Mouse (Mus musculus): ENCODE measurements around the gene 4930522H14Rik. TPM values are rescaled to one million over a fixed set of nuclear protein-coding genes. Genes with fewer than 3 reads are reported as not detected.

Gene 4930522H14Rik
- polyA plus RNA-seq (2015; fragmentation: Nextera tagmentation; extraction: Ambion mirVana), result not detected in 2 replicates

DNA sequence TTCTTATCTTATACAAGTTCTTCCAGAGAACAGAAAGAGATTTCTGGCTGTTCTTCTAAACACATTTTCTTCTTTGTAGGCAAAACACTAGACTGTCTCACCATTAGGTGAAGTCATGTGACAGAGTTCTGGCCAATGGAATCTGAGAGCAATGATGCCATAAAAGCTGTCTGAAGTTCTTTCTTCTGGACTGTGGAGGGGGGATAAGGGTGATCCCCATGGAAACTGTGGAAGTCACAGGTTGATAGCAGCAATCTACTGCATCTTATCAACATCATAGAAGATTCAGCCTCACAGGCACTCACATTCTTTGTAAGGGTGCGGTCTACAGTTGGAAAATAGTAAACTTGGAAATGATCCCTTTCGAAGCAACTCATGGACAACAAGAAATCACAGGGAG is at the start of gene 4930522H14Rik:
Gene 4930522H14Rik (minus strand): TSS at position 187 of the 400 bp plus-strand sequence.
- Histone ChIP-seq H3K27ac (replicated peaks) (no peak within 1 kb of the TSS), H3K9me3 (no peaks in the 10 kb centered on the region), H3K27me3 (no peaks in the 10 kb centered on the region), H3K4me3 (no peak within 1 kb of the TSS), H3K4me1 (replicated peaks) (no peaks in the 10 kb centered on the region), H3K4me2 (peak within 1 kb of the TSS; percentile 24; the same call in 1 of the 2 replicates), H3K36me3 (no peaks in the 10 kb centered on the region), H3K9ac (no peak within 1 kb of the TSS)
- ATAC-seq (ENCODE audit: low FRiP score, low read depth), result no peak
- WGBS, result 100% methylated on average over 2 of the region's 2 CpGs

DNA sequence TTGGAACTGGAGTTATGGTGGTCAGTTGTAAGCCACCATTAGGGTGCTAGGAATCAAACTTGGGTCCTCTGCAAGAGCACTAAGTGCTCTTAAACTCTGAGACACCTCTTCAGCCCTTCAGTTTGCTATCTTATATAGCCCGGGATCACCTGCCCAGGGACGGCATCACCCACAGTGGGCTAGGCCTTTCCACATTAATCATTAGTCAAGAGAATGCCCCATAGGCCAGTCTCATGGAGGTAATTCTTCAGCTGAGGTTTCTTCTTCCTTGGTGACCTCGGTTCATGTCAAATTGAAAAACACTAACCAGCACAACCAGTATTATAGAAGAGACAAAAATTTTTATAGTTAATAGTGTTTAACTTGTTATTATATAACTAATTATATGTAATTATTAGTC is 47.3 kb upstream of the 4930522H14Rik start:
- H3K27ac ChIP-seq (replicated peaks), result no peak overlapping the region
- no peak overlapping the region for H3K4me2 ChIP-seq
- WGBS, result 90% methylated on average over 3 of the region's 3 CpGs
- H3K4me3 ChIP-seq, result no peak overlapping the region
- H3K36me3 ChIP-seq, result no peaks in the 10 kb centered on the region
- no peaks in the 10 kb centered on the region for H3K4me1 ChIP-seq (replicated peaks)
- no peak for ATAC-seq (ENCODE audit: low FRiP score, low read depth)
- no peaks in the 10 kb centered on the region for H3K9me3 ChIP-seq
- no peak overlapping the region for H3K9ac ChIP-seq
- H3K27me3 ChIP-seq, result no peaks in the 10 kb centered on the region

DNA sequence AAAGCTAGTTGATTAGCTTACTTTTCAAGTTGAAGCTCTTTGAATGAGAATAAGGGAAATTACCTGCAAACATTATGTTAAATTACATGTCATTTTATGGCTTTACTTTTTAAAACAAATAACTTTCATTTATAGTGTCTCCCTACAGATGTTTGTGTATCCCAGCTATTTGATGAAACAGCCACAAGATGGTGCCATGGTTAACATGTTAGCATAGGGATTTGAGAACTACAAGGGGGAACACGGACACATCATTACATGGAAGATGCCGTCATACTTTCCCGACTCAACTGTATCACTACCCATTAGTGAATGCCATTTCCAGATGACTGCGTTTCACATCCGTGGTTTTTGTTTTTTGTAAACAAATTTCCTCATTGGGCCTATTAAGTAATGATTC is 45.8 kb upstream of the 4930522H14Rik start:
- WGBS, result 79% methylated on average over 5 of the region's 5 CpGs
- H3K27me3 ChIP-seq, result no peaks in the 10 kb centered on the region
- no peak overlapping the region for H3K27ac ChIP-seq (replicated peaks)
- H3K9ac ChIP-seq, result no peak overlapping the region
- H3K4me2 ChIP-seq, result no peak overlapping the region
- H3K4me3 ChIP-seq, result no peak overlapping the region
- ATAC-seq (ENCODE audit: low FRiP score, low read depth), result no peak
- no peaks in the 10 kb centered on the region for H3K36me3 ChIP-seq
- H3K4me1 ChIP-seq (replicated peaks), result no peaks in the 10 kb centered on the region
- H3K9me3 ChIP-seq, result no peaks in the 10 kb centered on the region

DNA sequence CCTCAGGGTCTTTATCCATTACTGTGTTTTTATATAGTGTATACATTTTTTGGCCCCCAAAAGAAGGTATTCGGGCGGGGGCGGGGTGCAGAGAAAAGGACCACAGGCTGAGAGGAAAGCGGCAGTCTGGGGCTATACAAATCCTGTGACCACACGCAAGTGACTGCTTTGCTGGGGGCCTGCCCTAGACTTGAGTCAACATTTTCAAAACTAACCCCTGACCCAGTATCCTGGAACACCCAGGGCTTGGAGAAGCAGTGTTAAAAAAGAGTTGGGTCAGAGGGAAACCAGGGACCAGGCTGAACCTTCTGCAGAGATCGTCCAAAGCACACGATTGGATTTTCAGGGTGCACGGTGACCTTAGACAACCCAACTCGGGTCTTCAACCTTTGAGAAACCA is 43.7 kb upstream of the 4930522H14Rik start:
- Histone ChIP-seq H3K4me3 (no peak overlapping the region), H3K9ac (no peak overlapping the region), H3K4me1 (replicated peaks) (no peaks in the 10 kb centered on the region), H3K9me3 (no peaks in the 10 kb centered on the region), H3K27me3 (no peaks in the 10 kb centered on the region), H3K4me2 (no peak overlapping the region), H3K36me3 (no peaks in the 10 kb centered on the region), H3K27ac (replicated peaks) (no peak overlapping the region)
- 84% methylated on average over 9 of the region's 9 CpGs for WGBS
- no peak for ATAC-seq (ENCODE audit: low FRiP score, low read depth)

- no peaks in the 10 kb centered on the region for H3K4me1 ChIP-seq (replicated peaks)
- WGBS, result 40% methylated on average over 8 of the region's 8 CpGs
- no peak overlapping the region for H3K4me2 ChIP-seq
- ATAC-seq (ENCODE audit: low FRiP score, low read depth), result no peak
- no peak overlapping the region for H3K9ac ChIP-seq
- no peaks in the 10 kb centered on the region for H3K36me3 ChIP-seq
- no peak overlapping the region for H3K4me3 ChIP-seq
- H3K27ac ChIP-seq (replicated peaks), result no peak overlapping the region
- no peaks in the 10 kb centered on the region for H3K27me3 ChIP-seq
- no peaks in the 10 kb centered on the region for H3K9me3 ChIP-seq
Observed at GRCm38 (mm10) chr4:109574331-109574730, 43.2 kb upstream of the 4930522H14Rik start.

GRCm38 (mm10) chr4:109572632-109573031 is 41.5 kb upstream of the 4930522H14Rik start:
- no peaks in the 10 kb centered on the region for H3K27me3 ChIP-seq
- no peak for ATAC-seq (ENCODE audit: low FRiP score, low read depth)
- WGBS, result 89% methylated on average over 1 of the region's 1 CpGs

GRCm38 (mm10) chr4:109569421-109569820 is 38.3 kb upstream of the 4930522H14Rik start:
- 36% methylated on average over 9 of the region's 9 CpGs for WGBS
- peak overlapping the region; percentile 36 for H3K9ac ChIP-seq
- no peaks in the 10 kb centered on the region for H3K36me3 ChIP-seq
- peak overlapping the region; percentile 39 for H3K4me3 ChIP-seq
- H3K9me3 ChIP-seq, result no peaks in the 10 kb centered on the region
- ATAC-seq (ENCODE audit: low FRiP score, low read depth), result peak; percentile 78
- no peaks in the 10 kb centered on the region for H3K27me3 ChIP-seq
- peak overlapping the region; percentile 57 for H3K4me2 ChIP-seq
- H3K27ac ChIP-seq (replicated peaks), result peak overlapping the region; percentile 67
- H3K4me1 ChIP-seq (replicated peaks), result peaks cover 7% of the 10 kb centered on the region

More at GRCm38 (mm10) chr4:109572632-109573031, 41.5 kb upstream of the 4930522H14Rik start:
- H3K4me3 ChIP-seq, result no peak overlapping the region
- H3K9me3 ChIP-seq, result no peaks in the 10 kb centered on the region
- no peaks in the 10 kb centered on the region for H3K36me3 ChIP-seq
- H3K4me2 ChIP-seq, result no peak overlapping the region
- H3K4me1 ChIP-seq (replicated peaks), result peaks cover 7% of the 10 kb centered on the region
- H3K9ac ChIP-seq, result no peak overlapping the region
- no peak overlapping the region for H3K27ac ChIP-seq (replicated peaks)

DNA sequence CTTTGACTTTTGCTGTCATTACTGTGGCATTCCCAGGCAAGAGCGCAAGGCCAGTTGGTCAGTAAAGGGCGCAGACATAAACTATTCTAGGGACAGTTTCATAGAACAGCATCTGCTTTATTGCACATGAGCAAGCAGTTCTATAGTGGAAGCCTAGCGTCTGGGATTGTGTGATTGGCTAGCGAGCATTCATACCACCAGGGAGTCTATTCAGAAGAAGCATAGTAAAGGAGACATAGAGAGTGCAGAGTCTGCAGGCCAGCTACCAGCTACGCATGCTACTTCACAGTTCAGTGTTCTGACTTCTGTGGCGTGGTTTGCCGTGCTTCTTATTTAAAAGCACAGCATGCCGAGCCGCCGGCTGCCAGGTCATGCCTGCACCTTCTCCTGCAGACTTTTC is 37.9 kb upstream of the 4930522H14Rik start:
- peak overlapping the region; percentile 36 for H3K9ac ChIP-seq

DNA sequence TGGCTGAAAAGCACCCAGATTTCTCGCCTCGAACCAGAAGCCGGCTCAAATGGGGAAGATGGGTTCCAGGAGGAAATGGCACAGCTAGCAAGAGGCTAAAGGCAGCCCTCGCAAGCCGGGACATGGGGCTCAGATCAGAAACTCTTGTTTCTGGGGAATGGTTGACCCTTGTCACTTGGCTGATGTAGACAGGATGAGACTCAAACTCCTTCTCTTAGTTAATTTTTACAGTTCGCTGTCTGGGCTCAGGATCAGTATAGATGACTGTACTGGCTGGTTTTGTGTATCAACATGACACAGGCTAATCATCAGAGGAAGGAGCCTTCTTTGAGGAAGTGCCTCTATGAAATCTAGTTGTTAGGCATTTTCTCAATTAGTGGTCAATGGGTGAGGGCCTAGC is 33.6 kb upstream of the 4930522H14Rik start:
- Histone ChIP-seq H3K27me3 (no peaks in the 10 kb centered on the region), H3K27ac (replicated peaks) (no peak overlapping the region), H3K4me1 (replicated peaks) (peaks cover 7% of the 10 kb centered on the region), H3K9ac (no peak overlapping the region), H3K4me3 (no peak overlapping the region), H3K9me3 (no peaks in the 10 kb centered on the region), H3K4me2 (no peak overlapping the region), H3K36me3 (no peaks in the 10 kb centered on the region)
- 86% methylated on average over 6 of the region's 6 CpGs for WGBS
- ATAC-seq (ENCODE audit: low FRiP score, low read depth), result no peak

More for the DNA sequence above, 37.9 kb upstream of the 4930522H14Rik start:
- WGBS, result 42% methylated on average over 10 of the region's 10 CpGs
- peak; percentile 93 for ATAC-seq (ENCODE audit: low FRiP score, low read depth)
- Histone ChIP-seq H3K9me3 (no peaks in the 10 kb centered on the region), H3K4me3 (peak overlapping the region; percentile 39), H3K27me3 (no peaks in the 10 kb centered on the region), H3K36me3 (no peaks in the 10 kb centered on the region), H3K27ac (replicated peaks) (peak overlapping the region; percentile 67), H3K4me2 (peak overlapping the region; percentile 57), H3K4me1 (replicated peaks) (peaks cover 7% of the 10 kb centered on the region)

GRCm38 (mm10) chr4:109550338-109551150 is 19.4 kb upstream of the 4930522H14Rik start:
- H3K4me1 ChIP-seq (replicated peaks), result no peaks in the 10 kb centered on the region
- no peak for ATAC-seq (ENCODE audit: low FRiP score, low read depth)
- no peaks in the 10 kb centered on the region for H3K27me3 ChIP-seq
- H3K27ac ChIP-seq (replicated peaks), result no peak overlapping the region
- WGBS, result 47% methylated on average over 11 of the region's 11 CpGs
- peak overlapping the region; percentile 26 for H3K4me2 ChIP-seq
- no peaks in the 10 kb centered on the region for H3K9me3 ChIP-seq
- no peak overlapping the region for H3K4me3 ChIP-seq
- H3K9ac ChIP-seq, result no peak overlapping the region
- H3K36me3 ChIP-seq, result no peaks in the 10 kb centered on the region

GRCm38 (mm10) chr4:109547306-109547705 is 16.2 kb upstream of the 4930522H14Rik start:
- Histone ChIP-seq H3K9me3 (no peaks in the 10 kb centered on the region), H3K4me1 (replicated peaks) (no peaks in the 10 kb centered on the region), H3K27ac (replicated peaks) (no peak overlapping the region), H3K36me3 (no peaks in the 10 kb centered on the region), H3K4me2 (no peak overlapping the region), H3K9ac (no peak overlapping the region), H3K27me3 (no peaks in the 10 kb centered on the region), H3K4me3 (no peak overlapping the region)
- 21% methylated on average over 2 of the region's 2 CpGs for WGBS
- no peak for ATAC-seq (ENCODE audit: low FRiP score, low read depth)

- ATAC-seq (ENCODE audit: low FRiP score, low read depth), result no peak
- Histone ChIP-seq H3K4me3 (no peak overlapping the region), H3K9ac (no peak overlapping the region), H3K27me3 (no peaks in the 10 kb centered on the region), H3K27ac (replicated peaks) (no peak overlapping the region), H3K4me2 (no peak overlapping the region), H3K36me3 (no peaks in the 10 kb centered on the region), H3K4me1 (replicated peaks) (no peaks in the 10 kb centered on the region), H3K9me3 (no peaks in the 10 kb centered on the region)
- WGBS, result 89% methylated on average over 2 of the region's 2 CpGs
Observed at GRCm38 (mm10) chr4:109546538-109546937, 15.4 kb upstream of the 4930522H14Rik start.
